Mouse (Mus musculus): ENCODE results near the gene Rcan2.

GRCm38 (mm10) chr17:44068876-44069275 is 267.7 kb downstream of the Rcan2 start:
- TF ChIP-seq CTCF (IDR thresholded peaks at IDR 0.05; ENCODE audit: low read depth) (no peak), EP300 (IDR thresholded peaks at IDR 0.05; ENCODE audit: low read depth) (no peak)
